Mouse (Mus musculus): Measurements from ENCODE around the gene Gpr3.

Gene Gpr3

DNA sequence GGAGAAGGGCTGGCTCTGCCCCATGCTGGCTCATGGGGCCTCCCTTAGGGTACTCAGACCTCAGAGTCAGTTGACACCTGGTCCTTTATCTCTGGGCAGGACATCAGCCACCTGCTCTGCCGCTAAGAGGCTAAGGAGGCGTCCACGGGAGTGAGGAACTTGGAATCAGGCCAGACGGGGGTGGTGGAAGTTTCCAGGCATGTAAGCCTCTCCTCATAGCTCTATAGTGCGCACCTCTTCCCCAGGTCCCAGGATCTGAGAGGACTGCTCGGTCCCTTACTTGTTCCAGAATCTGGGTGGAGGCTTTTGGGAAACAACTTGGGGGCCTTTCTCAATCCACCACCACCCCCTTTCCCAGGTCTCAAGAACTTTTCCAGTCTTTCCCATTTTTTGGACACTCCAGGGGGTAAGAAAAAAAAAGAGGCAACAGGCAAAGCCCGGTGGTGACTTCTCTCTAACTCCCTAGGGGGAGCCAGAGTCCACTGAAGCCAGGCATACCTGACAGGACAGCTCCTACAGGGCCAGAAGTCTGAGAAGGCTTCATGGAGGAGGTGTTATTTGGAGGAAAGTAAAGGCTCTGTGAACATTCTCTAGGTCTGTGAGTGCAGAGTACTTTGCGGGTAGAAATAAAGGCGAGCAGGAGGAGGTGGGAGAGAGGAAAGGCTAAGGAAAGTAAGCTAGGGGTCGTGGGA is 21.1 kb upstream of the Gpr3 start:
- no peak for DNase-seq

GRCm38 (mm10) chr4:133229582-133229981 is 17.2 kb upstream of the Gpr3 start:
- DNase-seq: no peak

DNA sequence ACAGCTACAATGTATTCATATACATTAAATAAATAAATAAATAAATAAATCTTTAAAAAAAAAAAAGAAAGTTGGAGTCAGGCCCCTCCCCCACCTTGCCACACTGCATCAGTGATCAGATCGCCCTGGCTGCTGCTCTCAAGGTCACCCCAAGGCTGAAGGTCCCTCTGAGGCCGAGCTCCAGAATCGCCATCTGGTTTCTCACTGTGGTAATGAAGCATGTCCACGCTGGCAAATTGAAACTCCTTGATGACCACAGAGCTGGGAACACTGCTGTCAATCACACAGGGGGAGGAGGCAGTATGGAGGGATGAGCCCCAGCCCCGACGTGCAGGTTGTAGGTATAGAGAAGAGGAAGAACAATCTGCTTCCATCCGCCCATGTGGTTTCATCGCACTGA is 15.3 kb upstream of the Gpr3 start:
- DNase-seq: no peak

DNA sequence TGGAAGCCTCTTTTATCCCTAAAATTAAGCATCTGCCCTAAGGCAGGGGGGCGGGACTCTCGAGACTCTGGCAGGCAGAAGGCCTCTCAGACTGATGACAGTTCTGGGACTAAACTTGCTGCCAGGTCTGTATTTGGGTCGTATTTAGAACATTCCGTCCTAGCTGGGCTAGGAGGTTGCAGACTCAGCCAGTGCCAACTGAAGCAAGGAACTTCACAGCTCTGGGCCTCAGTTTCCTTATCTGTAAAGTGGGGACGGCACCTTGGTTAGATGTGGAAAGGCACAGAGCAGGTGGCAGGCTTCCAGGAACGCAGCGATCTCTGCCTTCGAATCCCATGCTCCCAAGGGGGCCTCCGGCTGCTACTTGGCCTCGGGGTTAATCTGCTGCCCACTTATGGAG is 13.7 kb upstream of the Gpr3 start:
- DNase-seq: no peak

DNA sequence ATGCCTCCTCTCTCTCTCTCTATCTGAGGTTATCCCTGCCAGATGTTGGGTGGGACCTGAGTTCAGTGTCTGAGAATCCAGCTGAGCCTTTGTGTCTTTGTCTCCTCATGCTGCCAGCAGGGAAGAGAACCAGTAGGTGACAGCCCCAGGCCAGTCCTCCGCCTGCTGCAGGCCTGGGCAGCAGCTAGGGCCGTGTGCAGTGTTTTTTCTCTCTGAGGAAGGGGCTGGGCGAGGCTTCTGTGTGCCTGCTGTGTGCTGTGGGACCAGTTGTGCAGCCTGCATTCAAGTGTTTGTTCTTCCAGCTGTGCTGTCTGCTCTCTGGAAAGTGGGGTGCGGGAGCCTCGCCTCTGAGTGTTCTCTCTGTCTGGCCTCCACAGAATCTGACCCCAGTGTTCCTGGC is 11.5 kb upstream of the Gpr3 start:
- DNase-seq: no peak

DNA sequence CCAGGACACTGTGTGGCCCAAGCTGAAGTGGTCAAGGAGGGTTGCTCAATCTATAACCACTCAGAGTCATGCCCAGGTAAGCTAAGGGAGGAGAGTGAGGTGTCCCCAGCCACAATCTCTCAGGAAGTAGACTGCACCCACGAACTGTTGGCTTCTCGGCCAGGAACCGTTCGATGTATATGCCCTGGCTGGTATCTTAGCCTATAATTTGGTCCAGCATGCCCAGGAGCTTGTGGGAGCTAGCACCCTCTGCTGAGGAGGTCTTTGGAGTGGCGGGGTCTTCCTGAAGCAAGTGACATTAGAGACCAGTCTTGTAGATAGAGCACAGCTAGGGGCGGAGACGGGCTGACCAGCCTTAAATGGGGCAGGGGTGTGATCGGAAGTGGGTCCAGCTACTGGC is 9.4 kb upstream of the Gpr3 start:
- DNase-seq: no peak

DNA sequence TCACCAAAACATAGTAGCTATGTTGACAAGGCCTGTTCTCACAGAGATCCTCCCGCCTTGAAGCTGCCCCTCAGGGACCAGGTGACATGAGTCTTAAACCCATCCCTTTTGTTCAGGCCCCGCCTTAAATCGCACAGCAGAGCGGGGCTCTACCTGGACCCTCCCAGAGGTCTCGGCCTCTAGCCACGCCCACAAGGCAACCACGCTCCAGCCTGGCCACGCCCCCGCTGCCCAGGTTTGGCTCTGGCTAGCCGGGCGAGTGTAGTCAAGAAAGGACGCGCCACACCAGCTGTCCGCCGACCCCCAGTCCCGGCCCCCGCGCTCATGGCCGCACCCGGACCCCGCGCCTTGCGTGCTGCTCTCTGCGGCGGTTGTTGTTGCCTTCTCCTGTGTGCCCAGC is 8.3 kb upstream of the Gpr3 start:
- DNase-seq: no peak

- DNase-seq: no peak
Observed at GRCm38 (mm10) chr4:133218745-133219144, 6.4 kb upstream of the Gpr3 start.

DNA sequence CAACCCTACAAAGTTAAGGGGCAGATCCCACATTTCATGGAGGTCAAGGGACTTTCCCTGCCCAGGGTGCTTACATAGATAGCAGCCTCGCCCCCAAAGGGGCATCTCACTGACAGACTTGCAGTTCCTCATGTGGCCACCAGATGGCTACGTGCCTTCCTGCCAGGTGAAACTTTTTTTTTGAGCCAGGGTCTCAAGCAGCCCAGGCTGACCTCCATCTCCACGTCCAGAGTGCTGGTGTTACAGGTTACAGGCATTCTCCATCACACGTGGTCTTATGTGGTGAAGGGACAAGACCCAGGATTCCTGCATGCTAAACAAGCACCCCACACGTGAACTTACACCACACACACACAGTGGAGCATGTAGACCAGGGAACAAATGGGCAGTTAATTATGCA is 5.3 kb upstream of the Gpr3 start:
- peak; percentile 72 for DNase-seq

- no peak for DNase-seq
Observed at GRCm38 (mm10) chr4:133213661-133214060, 1.3 kb upstream of the Gpr3 start.

- peak; percentile 72 for DNase-seq
Observed at GRCm38 (mm10) chr4:133213268-133213590, 893 bp upstream of the Gpr3 start.

GRCm38 (mm10) chr4:133212562-133213267 is 379 bp upstream of the Gpr3 start:
- peak; percentile 85 for DNase-seq

DNA sequence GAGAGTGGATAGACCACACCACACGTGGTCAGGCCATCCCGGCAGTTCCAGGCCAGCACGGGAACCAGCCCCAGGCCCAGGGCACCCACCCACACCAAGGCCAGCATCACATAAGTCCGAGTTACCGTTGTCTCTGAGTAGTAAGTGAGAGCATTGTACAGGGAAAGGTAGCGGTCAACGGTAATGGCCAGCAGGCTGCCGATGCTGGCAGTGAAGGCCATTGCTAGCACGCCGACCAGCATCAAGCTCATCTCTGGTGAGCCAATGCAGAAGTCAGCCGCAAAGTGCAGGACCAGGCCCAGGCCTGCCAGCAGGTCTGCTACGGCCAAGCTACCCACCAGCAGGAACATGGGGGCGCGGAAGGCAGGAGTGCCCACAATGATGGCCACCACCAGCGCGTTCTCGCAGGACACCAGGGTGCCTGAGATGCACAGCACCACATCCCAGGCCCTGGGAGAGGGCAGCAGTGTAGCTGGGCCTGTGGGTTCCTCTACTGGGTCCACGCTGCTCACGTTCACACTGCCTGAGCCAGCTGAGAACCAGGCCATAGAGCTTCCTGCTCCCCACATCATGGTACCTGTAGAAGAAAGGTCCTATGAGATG is 1.4 kb downstream of the Gpr3 start:
- no peak for DNase-seq

DNA sequence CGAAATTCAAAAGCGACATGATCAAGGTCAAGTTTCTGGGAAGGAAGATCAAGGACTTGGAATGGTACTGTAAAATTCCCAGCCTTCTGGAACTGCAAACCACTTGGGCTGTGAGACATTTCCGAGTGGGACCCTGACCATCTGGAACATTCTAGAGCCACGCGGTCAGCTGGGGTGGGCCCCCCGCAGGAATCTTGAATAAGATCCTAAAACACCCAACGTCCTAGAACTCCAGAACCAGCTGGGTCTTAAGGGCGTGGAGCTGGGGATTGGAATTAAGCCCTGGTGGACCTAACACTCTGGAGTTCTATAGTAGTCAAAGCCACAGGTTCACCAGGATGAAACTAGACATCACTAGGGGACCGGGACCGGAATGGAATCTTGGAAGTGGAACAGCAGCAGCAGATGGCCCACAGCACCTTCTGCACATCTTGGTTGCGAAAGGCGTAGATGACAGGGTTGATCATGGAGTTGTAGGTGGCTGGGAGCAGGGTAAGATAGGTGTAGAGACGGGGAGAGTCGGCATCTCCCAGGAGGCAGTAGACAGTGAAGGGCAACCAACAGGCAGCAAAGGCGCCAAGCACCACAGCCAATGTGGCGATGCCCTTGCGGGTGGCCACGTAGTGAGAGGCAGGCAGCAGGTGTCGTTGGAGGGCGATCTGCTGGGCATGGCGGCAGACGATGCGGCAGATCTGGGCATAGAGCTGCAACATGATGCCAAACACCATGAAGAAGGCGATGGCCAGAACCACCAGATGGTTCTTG is 2.1 kb downstream of the Gpr3 start:
- DNase-seq: no peak

DNA sequence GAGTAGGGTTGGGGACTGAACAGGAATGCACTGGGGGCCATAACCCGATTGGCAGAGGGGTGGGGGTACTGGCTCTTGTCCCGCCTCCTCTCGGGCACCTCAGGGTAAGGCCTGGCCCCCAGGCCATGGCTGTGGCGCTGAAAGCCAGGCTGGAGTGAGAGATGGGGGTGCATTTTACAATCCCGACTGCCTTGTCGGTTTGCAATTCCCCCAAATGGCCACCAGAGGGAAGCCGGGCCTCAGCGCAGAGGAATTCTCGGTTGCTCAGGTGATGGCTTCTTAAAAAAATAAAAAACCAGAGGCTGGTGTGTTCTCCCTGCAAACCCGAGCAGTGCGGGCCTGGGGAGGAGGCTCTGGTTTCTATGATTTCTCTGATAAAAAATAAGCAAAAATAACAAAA is 3.0 kb downstream of the Gpr3 start:
- DNase-seq: peak; percentile 82

GRCm38 (mm10) chr4:133204379-133204778 is 8.0 kb downstream of the Gpr3 start:
- DNase-seq: no peak

DNA sequence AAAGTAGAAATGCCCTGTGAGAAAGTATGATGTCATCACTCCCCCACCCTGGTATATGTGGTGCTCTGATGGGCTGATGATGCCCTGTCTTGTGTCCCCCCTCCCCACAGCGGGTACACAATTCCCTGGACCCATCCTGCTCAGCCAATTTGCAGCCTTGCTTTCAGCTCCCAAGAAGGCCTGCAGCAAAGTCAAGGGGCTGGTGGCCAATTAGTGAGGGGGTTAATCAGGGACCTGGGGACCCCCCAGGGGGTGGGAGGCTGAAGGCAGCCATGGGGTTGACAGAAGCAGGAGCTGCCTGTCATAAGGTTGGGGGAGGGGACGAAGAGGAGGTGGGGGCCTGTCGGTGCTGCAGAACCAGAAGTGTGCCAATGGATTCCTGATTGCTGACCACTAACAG is 8.7 kb downstream of the Gpr3 start:
- DNase-seq: no peak

DNA sequence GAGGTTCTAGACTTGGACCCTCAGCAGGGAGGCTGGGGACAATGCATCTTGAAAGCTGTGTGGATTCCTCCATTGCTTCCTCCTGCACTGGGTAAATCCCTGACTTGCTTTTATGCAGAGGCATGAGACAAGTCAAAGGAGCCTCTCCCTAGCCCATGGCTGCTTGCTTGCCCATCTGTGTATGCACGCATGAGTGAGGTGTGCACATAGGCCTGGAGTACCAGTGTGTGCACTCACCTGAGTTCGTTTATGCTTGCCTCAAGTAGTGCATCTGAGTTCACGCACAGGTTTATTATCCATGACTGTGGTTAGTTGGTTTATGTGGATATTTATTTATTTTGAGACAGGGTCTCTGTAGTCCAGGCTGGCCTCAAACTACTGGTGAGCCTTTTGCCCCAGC is 10.1 kb downstream of the Gpr3 start:
- DNase-seq: no peak

DNA sequence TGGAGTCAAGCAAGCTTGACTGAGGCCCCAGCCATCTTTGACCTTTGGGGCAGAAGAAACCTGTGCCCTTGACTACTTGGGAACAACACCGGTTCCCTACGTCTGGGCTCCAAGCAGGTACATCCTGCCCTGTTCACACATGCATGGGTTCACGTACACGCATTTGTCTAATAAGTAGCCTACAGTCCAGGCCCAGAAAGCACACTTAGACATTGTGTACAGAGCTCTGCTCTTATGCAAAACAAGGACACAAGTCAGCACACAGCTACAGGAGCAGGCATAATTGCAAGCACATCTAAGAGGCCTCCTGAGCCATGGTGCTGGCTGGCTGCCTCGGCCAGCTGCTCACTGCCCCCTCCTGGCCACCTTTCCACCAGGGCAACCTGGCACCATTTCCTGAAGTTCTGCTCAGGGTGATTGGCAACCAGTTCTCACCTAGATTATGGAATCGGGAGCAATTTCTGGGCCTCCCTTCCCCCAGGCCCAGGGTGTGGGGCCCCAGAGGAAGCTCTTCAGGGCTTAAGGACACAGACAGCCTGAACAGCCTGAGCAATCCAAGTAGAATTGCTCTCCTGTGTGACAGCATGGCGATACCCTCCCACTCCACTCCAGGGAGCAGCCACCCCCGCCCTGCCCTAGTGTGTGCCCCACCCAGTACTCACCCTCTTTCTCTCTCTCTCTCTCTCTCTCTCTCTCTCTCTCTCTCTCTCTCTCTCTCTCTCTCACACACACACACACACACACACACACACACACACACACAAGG is 11.1 kb downstream of the Gpr3 start:
- DNase-seq: peak; percentile 91

DNA sequence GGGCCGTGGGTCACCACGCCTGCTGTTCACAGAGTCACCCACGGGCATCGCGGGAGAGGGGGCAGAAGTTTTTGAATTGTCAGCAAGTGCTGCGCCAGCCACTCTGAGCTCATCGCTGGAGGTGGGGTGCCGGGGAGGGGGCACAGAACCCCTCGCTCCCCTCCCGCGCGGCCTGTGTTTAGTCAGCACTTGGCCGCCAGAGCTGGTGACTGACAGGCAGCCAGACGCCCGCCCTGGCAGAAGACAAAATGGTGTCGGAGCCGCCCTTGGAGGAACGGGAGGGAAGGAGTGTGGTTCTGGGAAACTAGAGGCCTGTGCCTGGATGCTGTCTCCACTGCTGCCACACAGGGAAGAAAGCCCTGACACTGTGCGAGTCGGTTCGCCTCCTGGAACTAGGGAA is 12.0 kb downstream of the Gpr3 start:
- no peak for DNase-seq

- DNase-seq: no peak
Observed at GRCm38 (mm10) chr4:133199743-133200142, 12.6 kb downstream of the Gpr3 start.

DNA sequence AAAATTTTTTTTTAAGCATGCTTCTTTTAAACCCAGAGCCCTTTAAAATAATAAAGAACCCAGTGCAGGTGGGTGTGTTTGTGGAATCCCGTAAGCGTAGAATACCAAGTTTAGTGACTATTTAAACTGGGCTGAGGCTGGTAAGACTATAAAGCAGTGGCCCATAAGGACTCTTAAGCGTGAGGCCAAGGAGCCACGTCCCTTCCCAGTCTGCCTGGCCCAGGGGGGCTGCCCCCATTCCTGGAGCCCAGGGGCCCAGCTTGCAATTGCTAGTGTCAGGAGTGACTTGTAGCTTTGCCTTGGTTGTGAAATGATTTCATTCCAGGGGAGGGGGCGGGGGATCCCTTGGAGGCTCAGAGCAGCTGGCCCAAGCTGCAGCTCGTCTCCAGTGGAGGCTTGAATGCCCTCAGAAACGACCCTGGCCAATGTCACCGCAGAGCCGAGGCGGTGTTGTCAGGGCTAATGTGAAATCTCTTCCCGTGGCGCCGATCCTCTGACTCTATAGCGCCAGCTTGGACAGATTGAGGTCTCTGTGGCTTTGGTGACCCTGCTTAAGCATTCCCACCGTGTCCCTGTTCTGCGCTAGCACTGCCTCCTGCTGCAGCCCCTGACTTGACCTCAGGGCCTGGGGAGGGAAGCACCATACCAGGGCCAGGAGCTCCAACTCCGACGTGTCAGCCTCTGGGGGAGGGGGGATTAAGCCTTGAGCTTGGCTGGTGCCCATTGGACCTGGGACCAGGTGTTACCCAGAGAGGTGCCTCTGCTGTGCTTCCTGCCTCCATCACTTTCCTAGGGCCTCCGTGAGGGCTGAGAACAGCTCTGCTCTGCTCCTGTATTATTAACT is 13.8 kb downstream of the Gpr3 start:
- no peak for DNase-seq

Data from cerebellum, adult 9-10 months (tissue).